Mouse (Mus musculus) CH12.LX (cell line): ENCODE results near the gene Kdm4d. TPM values are rescaled to one million over a fixed set of nuclear protein-coding genes. Genes with fewer than 3 reads are reported as not detected.
"Not testable (repeated sequence)": the region's sequence is repeated elsewhere in the genome, so short reads cannot be mapped to it uniquely, and the experiment has no call there.

ENCODE experiments used
- DNase-seq: peaks from one replicate; pipeline ENCODE4 v3.0.0-alpha.2; 2013; ENCODE audit errors: extremely low read depth
- H3K27ac ChIP-seq: 2 replicates; pipeline ENCODE4 v1.5.1; 2012; ENCODE audit warnings: low read depth, mild to moderate bottlenecking, control low read depth, moderate library complexity; ENCODE audit not compliant: insufficient read depth
- H3K27me3 ChIP-seq: replicated peaks from 2 replicates; pipeline ENCODE3; 2012; ENCODE audit warnings: inconsistent platforms
- H3K36me3 ChIP-seq, 2 experiments: replicated peaks in 1 of 2; 2 replicates each; pipeline versions ENCODE3 to v1.6.1; 2012; ENCODE audit warnings: inconsistent platforms in 1 of 2, low read length in 1 of 2, mild to moderate bottlenecking in 1 of 2, mixed read lengths in 1 of 2, moderate library complexity in 1 of 2; ENCODE audit not compliant: control insufficient read depth in 1 of 2, insufficient read depth in 1 of 2
- H3K4me1 ChIP-seq, 2 experiments: 2 replicates each; pipeline ENCODE4 v1.6.1; 2012; ENCODE audit warnings: inconsistent platforms in 1 of 2, moderate library complexity in 1 of 2; ENCODE audit not compliant: insufficient read depth in 2 of 2, control insufficient read depth in 1 of 2
- H3K4me2 ChIP-seq: 2 replicates; pipeline ENCODE4 v1.6.1; 2012; ENCODE audit warnings: low read depth, mild to moderate bottlenecking, control low read depth; ENCODE audit not compliant: poor library complexity, insufficient read depth, severe bottlenecking
- H3K4me3 ChIP-seq, 3 experiments: fragments of 150-350 bp in 1 of 3; sonication (generic) in 1 of 3; replicated peaks in 1 of 3; 2 replicates each; pipeline versions ENCODE3 to v1.5.1; 2011 to 2012; ENCODE audit warnings: low read depth in 2 of 3, low read length in 2 of 3, mild to moderate bottlenecking in 2 of 3, moderate library complexity in 2 of 3, control low read depth in 1 of 3, improper control_type of control experiment in 1 of 3, inconsistent platforms in 1 of 3, mixed read lengths in 1 of 3; ENCODE audit not compliant: poor library complexity in 1 of 3
- H3K79me2 ChIP-seq: replicated peaks from 2 replicates; pipeline ENCODE4 v1.6.1; 2012; ENCODE audit warnings: mild to moderate bottlenecking, moderate library complexity; ENCODE audit not compliant: control insufficient read depth, poor library complexity, insufficient read depth, severe bottlenecking; ENCODE audit errors: extremely low read depth
- H3K9ac ChIP-seq: 2 replicates; pipeline ENCODE4 v1.6.1; 2012; ENCODE audit warnings: low read depth, mild to moderate bottlenecking, control low read depth, moderate library complexity; ENCODE audit not compliant: insufficient read depth
- H3K9me3 ChIP-seq: replicated peaks from 2 replicates; pipeline ENCODE3; 2012; ENCODE audit warnings: low read length, inconsistent platforms, mixed read lengths
- CTCF ChIP-seq, 2 experiments: IDR thresholded peaks in 1 of 2; conservative IDR thresholded peaks in 1 of 2; 2 replicates each; pipeline ENCODE4 v1.5.1; 2011 to 2012; ENCODE audit warnings: low read depth in 2 of 2, low read length in 2 of 2, improper control_type of control experiment in 1 of 2, inconsistent platforms in 1 of 2, mild to moderate bottlenecking in 1 of 2, moderate library complexity in 1 of 2
- ELF1 ChIP-seq: IDR thresholded peaks from 2 replicates; pipeline ENCODE4 v1.6.1; 2014; ENCODE audit warnings: low read depth, mild to moderate bottlenecking, inconsistent platforms, low read length, improper control_type of control experiment
- EP300 ChIP-seq: IDR thresholded peaks from 2 replicates; pipeline ENCODE4 v1.6.1; 2011; ENCODE audit warnings: low read length, improper control_type of control experiment
- GABPA ChIP-seq: IDR thresholded peaks from 2 replicates; pipeline ENCODE4 v1.6.1; 2012; ENCODE audit warnings: low read depth, low read length, improper control_type of control experiment, inconsistent platforms; ENCODE audit not compliant: insufficient replicate concordance
- HCFC1 ChIP-seq: IDR thresholded peaks from 2 replicates; pipeline ENCODE4 v1.6.1; 2012; ENCODE audit warnings: low read depth, mild to moderate bottlenecking, inconsistent platforms, low read length, improper control_type of control experiment
- JUN ChIP-seq: IDR thresholded peaks from 2 replicates; pipeline ENCODE4 v1.6.1; 2011; ENCODE audit warnings: low read depth, mild to moderate bottlenecking, low read length, improper control_type of control experiment, moderate library complexity; ENCODE audit not compliant: insufficient read depth
- KAT2A ChIP-seq: IDR thresholded peaks from 2 replicates; pipeline ENCODE4 v1.6.1; 2012; ENCODE audit warnings: low read length, improper control_type of control experiment, inconsistent platforms; ENCODE audit not compliant: insufficient replicate concordance
- MAZ ChIP-seq: IDR thresholded peaks from 2 replicates; pipeline ENCODE4 v1.6.1; 2012; ENCODE audit warnings: low read depth, mild to moderate bottlenecking, inconsistent platforms, low read length, improper control_type of control experiment, moderate library complexity
- MYC ChIP-seq: IDR thresholded peaks from 2 replicates; pipeline ENCODE4 v1.6.1; 2011; ENCODE audit warnings: low read depth, mild to moderate bottlenecking, improper control_type of control experiment, low read length
- NRF1 ChIP-seq: IDR thresholded peaks from 2 replicates; pipeline ENCODE4 v1.6.1; 2014; ENCODE audit warnings: low read depth, mild to moderate bottlenecking, inconsistent platforms, low read length, improper control_type of control experiment, moderate library complexity
- POLR2A ChIP-seq: IDR thresholded peaks from 2 replicates; pipeline ENCODE4 v1.6.1; 2011; ENCODE audit warnings: low read depth, mild to moderate bottlenecking, improper control_type of control experiment, low read length
- RAD21 ChIP-seq: IDR thresholded peaks from 2 replicates; pipeline ENCODE4 v1.6.1; 2011; ENCODE audit warnings: low read depth, mild to moderate bottlenecking, low read length, improper control_type of control experiment, moderate library complexity
- SMC3 ChIP-seq: IDR thresholded peaks from 2 replicates; pipeline ENCODE4 v1.6.1; 2011; ENCODE audit warnings: low read depth, low read length, improper control_type of control experiment
- TBP ChIP-seq: conservative IDR thresholded peaks from 2 replicates; pipeline ENCODE4 v1.6.1; 2011; ENCODE audit warnings: low read depth, low read length, improper control_type of control experiment
- UBTF ChIP-seq: IDR thresholded peaks from 2 replicates; pipeline ENCODE4 v1.6.1; 2012; ENCODE audit warnings: low read depth, mild to moderate bottlenecking, inconsistent platforms, low read length, improper control_type of control experiment, moderate library complexity
- USF1 ChIP-seq: IDR thresholded peaks from 2 replicates; pipeline ENCODE4 v1.6.1; 2014; ENCODE audit warnings: low read depth, mild to moderate bottlenecking, inconsistent platforms, low read length, improper control_type of control experiment
- ZKSCAN1 ChIP-seq: IDR thresholded peaks from 2 replicates; pipeline ENCODE4 v1.6.1; 2012; ENCODE audit warnings: low read depth, inconsistent platforms, low read length, improper control_type of control experiment, borderline replicate concordance
- ZMIZ1 ChIP-seq: IDR thresholded peaks from 2 replicates; pipeline ENCODE4 v1.6.1; 2012; ENCODE audit warnings: low read depth, mild to moderate bottlenecking, inconsistent platforms, low read length, improper control_type of control experiment
- dilution Hi-C: fragments of 300-500 bp; cut with MboI; formaldehyde crosslinking; loops from 2 replicates; pipeline ENCODE4 v1.14.3; 2020; ENCODE audit warnings: low sequenced_read_pairs; ENCODE audit not compliant: extremely low pct_unique_long_range_greater_than_20kb, extremely low pct_ligation_motif_present
- in situ Hi-C: fragments of 300-500 bp; cut with MboI; formaldehyde crosslinking; loops from 3 replicates; pipeline ENCODE4 v1.14.3; 2019; ENCODE audit warnings: low sequenced_read_pairs, low pct_ligation_motif_present, low pct_unique_long_range_greater_than_20kb, mixed read lengths
- polyA plus RNA-seq: library from polyadenylated mRNA; unstranded; fragments of >175 nt; gene quantifications from 2 replicates; pipeline ENCODE4 v1.2.1, GENCODE M21; 2012; ENCODE audit warnings: low read depth; ENCODE audit not compliant: insufficient read length
- total RNA-seq, 2 experiments: library from RNA; depleted of rRNA; stranded (reverse); fragments of 300-350 nt in 1 of 2; fragments of >200 nt in 1 of 2; gene quantifications; 2 replicates each; pipeline ENCODE4 v1.2.3; 2012 to 2014

Kdm4d gene
- total and polyA plus RNA-seq, 3 experiments: 0.21 to 0.37 (median 0.28) TPM

DNA sequence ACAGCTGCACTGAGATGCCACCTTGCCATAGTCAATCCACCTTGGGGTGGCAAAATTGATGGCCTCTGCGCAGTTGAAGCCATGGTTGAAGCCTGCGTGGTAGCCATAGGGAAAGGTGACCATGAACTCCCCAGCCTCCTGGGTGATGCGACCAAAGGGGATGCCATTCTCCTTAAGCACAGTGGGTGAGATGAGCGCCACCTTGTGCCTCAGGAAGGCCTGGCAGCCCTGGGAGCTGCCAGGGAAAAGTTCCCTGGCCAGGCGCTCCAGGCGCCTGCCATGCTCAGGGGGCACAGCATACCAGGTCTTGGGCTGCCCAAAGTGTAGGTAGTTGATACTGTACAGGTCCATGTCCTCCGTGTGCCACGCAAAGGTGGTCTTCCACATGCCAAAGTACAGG is 49.2 kb downstream of the Kdm4d start:
- H3K27me3 ChIP-seq, dilution Hi-C loops, H3K79me2 ChIP-seq, H3K9ac ChIP-seq, H3K4me1 ChIP-seq, H3K27ac ChIP-seq, H3K36me3 ChIP-seq, DNase-seq, H3K4me3 ChIP-seq, H3K4me2 ChIP-seq, H3K9me3 ChIP-seq: not testable (repeated sequence)
- in situ Hi-C loops: loop anchor here (10.0 kb wide), 1 partner anchor 106 kb away; no protein-coding TSS in a partner anchor
- TF ChIP-seq CTCF (conservative IDR thresholded peaks at IDR 0.05 in 1 of 2, IDR thresholded peaks at IDR 0.05 in 1 of 2; ENCODE audit: low read depth in 2 of 2, low read length in 2 of 2): peak in 1 of 2 experiments; percentile 37; a peak in 2 of 4 replicates

- H3K36me3 ChIP-seq, DNase-seq, H3K27ac ChIP-seq, H3K79me2 ChIP-seq, in situ Hi-C loops, H3K4me3 ChIP-seq, H3K9ac ChIP-seq, dilution Hi-C loops, H3K4me1 ChIP-seq, H3K9me3 ChIP-seq, H3K4me2 ChIP-seq, H3K27me3 ChIP-seq: not testable (repeated sequence)
Measured at GRCm38 (mm10) chr9:14447086-14447485, 53.2 kb downstream of the Kdm4d start.

DNA sequence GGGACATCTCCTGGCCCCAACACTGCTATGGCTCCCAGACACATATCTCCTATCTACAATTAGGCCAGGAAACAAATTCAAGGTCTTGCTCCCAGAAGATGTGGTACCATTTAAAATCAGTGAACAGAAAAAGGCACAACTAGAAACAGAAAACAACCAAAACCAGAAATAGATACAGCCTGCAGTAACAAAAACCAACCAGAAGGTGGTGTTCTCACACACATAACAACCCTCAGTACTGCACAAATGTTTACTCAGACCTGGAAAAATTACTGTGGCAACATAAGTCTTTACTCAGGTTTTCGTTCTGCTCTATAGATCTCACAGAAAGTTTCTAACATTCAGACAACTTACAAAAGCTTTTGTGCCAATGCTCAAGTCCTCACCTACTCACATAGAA is 59.9 kb downstream of the Kdm4d start:
- no peak for DNase-seq
- TF ChIP-seq JUN (no peak), CTCF (conservative IDR thresholded peaks at IDR 0.05 in 1 of 2, IDR thresholded peaks at IDR 0.05 in 1 of 2; ENCODE audit: low read depth in 2 of 2, low read length in 2 of 2) (peak in 1 of 2 experiments; percentile 25; a peak in 1 of 4 replicates), RAD21 (peak; percentile 26), SMC3 (peak; percentile 9; the same call in 1 of the 2 replicates), TBP (no peak)

DNA sequence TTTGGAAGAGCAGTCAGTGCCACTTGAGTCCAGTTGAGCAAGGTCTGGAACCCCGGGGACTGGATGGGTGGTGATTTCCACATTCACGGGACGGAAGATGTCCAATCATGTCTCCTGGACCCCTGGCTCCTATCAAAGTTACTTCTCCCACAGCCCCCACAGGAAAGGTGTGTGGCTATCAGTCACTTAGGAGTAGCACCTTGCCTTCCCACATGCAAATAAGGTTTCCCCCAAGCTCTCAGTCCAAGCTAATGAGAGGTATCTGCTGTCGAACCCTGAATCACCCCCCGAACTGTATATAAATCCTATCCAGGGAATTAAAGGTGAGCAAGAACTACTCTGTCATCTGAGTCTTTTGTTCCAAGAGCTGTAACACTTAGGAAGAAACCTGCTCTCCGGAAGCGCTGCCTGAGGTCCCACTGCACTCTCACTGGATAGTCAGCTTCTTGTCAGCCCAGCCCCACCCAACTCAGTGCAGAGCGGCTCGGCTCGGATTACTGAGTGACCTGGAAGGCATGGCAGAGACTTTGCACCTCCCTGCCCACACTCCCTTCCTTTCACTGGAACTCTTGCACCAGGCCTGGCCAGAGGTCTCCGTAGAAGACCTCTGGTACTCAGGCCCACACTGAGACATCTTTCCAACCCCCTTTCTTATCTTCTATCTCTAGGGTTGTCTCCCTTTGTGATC is 66.9 kb downstream of the Kdm4d start:
- no peak overlapping the region for H3K4me3 ChIP-seq
- H3K9ac ChIP-seq: no peak overlapping the region
- dilution Hi-C loops: no loop called here
- H3K79me2 ChIP-seq: no peaks in the 10 kb centered on the region
- no peaks in the 10 kb centered on the region for H3K4me1 ChIP-seq
- no peaks in the 10 kb centered on the region for H3K27me3 ChIP-seq
- in situ Hi-C loops: no loop called here
- no peak for DNase-seq
- peaks cover 1% of the 10 kb centered on the region for H3K9me3 ChIP-seq
- no peak overlapping the region for H3K27ac ChIP-seq
- no peak overlapping the region for H3K4me2 ChIP-seq
- H3K36me3 ChIP-seq: no peaks in the 10 kb centered on the region
- TF ChIP-seq JUN (no peak), NRF1 (no peak), ZMIZ1 (no peak), HCFC1 (no peak), ZKSCAN1 (no peak), UBTF (no peak), KAT2A (no peak), ELF1 (no peak), MAZ (no peak), USF1 (no peak), EP300 (no peak), POLR2A (no peak), MYC (no peak), RAD21 (no peak), GABPA (no peak)

More for the DNA sequence above, 59.9 kb downstream of the Kdm4d start:
- Histone ChIP-seq H3K4me2 (no peak overlapping the region), H3K9me3 (peaks cover 6% of the 10 kb centered on the region), H3K36me3 (no peaks in the 10 kb centered on the region), H3K4me1 (no peaks in the 10 kb centered on the region), H3K27ac (no peak overlapping the region), H3K27me3 (no peaks in the 10 kb centered on the region), H3K4me3 (no peak overlapping the region), H3K79me2 (no peaks in the 10 kb centered on the region), H3K9ac (no peak overlapping the region)
- dilution Hi-C loops (no loop called here), in situ Hi-C loops (no loop called here)
